Mouse (Mus musculus) liver, embryonic 14.5 days (tissue): ENCODE measurements around the gene Maml2. TPM values are rescaled to one million over a fixed set of nuclear protein-coding genes. Genes with fewer than 3 reads are reported as not detected.
"Not testable (repeated sequence)": the region's sequence is repeated elsewhere in the genome, so short reads cannot be mapped to it uniquely, and the experiment has no call there.

Experiments used
- ATAC-seq: fragments of 200-750 bp; cut with Nextera tagmentation; 2 replicates; pipeline ENCODE4 v1.8.0; 2017; ENCODE audit warnings: moderate number of reproducible peaks, mild to moderate bottlenecking, moderate library complexity; ENCODE audit not compliant: insufficient read depth
- DNase-seq, 3 experiments: peaks; one replicate each; pipeline ENCODE4 v3.0.0-alpha.2; 2012 to 2013; ENCODE audit warnings: low read depth in 3 of 3, low spot score in 3 of 3
- H3K27ac ChIP-seq: fragments of 300-500 bp; sonication (generic); 2 replicates; pipeline ENCODE4 v1.5.1; 2014; ENCODE audit warnings: moderate library complexity, mild to moderate bottlenecking, control low read depth, inconsistent platforms
- H3K27me3 ChIP-seq: fragments of 300-500 bp; sonication (generic); 2 replicates; pipeline ENCODE4 v1.6.1; 2014; ENCODE audit warnings: mild to moderate bottlenecking, low read length, moderate library complexity; ENCODE audit not compliant: control insufficient read depth, insufficient read depth
- H3K36me3 ChIP-seq: fragments of 300-500 bp; sonication (generic); replicated peaks from 2 replicates; pipeline ENCODE4 v1.6.1; 2014; ENCODE audit warnings: low read depth; ENCODE audit not compliant: control insufficient read depth, insufficient read depth
- H3K4me1 ChIP-seq, 2 experiments: fragments of 200-500 bp in 1 of 2; fragments of 300-500 bp in 1 of 2; sonication (generic) in 1 of 2; replicated peaks; 2 replicates each; pipeline ENCODE4 v1.6.1; 2012 to 2014; ENCODE audit warnings: antibody characterized with exemption in 1 of 2, inconsistent platforms in 1 of 2, low read length in 1 of 2; ENCODE audit not compliant: control insufficient read depth in 2 of 2, insufficient read depth in 2 of 2
- H3K4me2 ChIP-seq: fragments of 300-500 bp; sonication (generic); 2 replicates; pipeline ENCODE4 v1.6.1; 2014; ENCODE audit warnings: low read depth, mild to moderate bottlenecking, control low read depth, moderate library complexity
- H3K4me3 ChIP-seq, 2 experiments: fragments of 200-500 bp in 1 of 2; fragments of 300-500 bp in 1 of 2; sonication (generic) in 1 of 2; 2 replicates each; pipeline ENCODE4 v1.5.1; 2012 to 2014; ENCODE audit warnings: low read depth in 2 of 2, low read length in 2 of 2, mild to moderate bottlenecking in 2 of 2, control low read depth in 1 of 2, inconsistent platforms in 1 of 2, moderate library complexity in 1 of 2; ENCODE audit not compliant: insufficient read depth in 1 of 2
- H3K9ac ChIP-seq: fragments of 300-500 bp; sonication (generic); replicated peaks from 2 replicates; pipeline ENCODE4 v1.6.1; 2014; ENCODE audit warnings: mild to moderate bottlenecking, control low read depth, moderate library complexity
- H3K9me3 ChIP-seq: fragments of 300-500 bp; sonication (generic); 2 replicates; pipeline ENCODE4 v1.6.1; 2016; ENCODE audit warnings: low read length, mixed read lengths; ENCODE audit not compliant: control insufficient read depth
- CTCF ChIP-seq: IDR thresholded peaks from 2 replicates; pipeline ENCODE4 v1.5.1; 2016; ENCODE audit warnings: antibody characterized with exemption, low read depth, control low read depth
- EP300 ChIP-seq: IDR thresholded peaks from 2 replicates; pipeline ENCODE4 v1.6.1; 2016; ENCODE audit warnings: antibody characterized with exemption, low read depth
- WGBS: fragments of 180-500 bp; shearing (Covaris S2); extraction: QIAGEN DNeasy Blood & Tissue Kit; methylation state at CpG from one replicate; pipeline ENCODE4 v1.1.7; 2014; ENCODE audit not compliant: insufficient replicate concordance; 5-methylcytosine and 5-hydroxymethylcytosine counted together
- polyA plus RNA-seq, 2 experiments: library from polyadenylated mRNA; depleted of rRNA in 1 of 2; stranded (reverse) in 1 of 2; unstranded in 1 of 2; fragments of >200 nt; fragmentation: Nextera tagmentation in 1 of 2; extraction: Ambion mirVana in 1 of 2; gene quantifications; 2 replicates each; pipeline versions ENCODE4 v1.2.1 to v1.2.3; 2012 to 2014

Gene Maml2
- polyA plus RNA-seq, 2 experiments, result 0.65 to 0.66 TPM

- Histone ChIP-seq H3K4me3 (no peak overlapping the region), H3K9ac (no peak overlapping the region), H3K4me1 (no peaks in the 10 kb centered on the region), H3K36me3 (no peaks in the 10 kb centered on the region), H3K27ac (no peak overlapping the region), H3K4me2 (no peak overlapping the region), H3K9me3 (no peaks in the 10 kb centered on the region), H3K27me3 (no peaks in the 10 kb centered on the region)
- no peak for DNase-seq
- no peak for TF ChIP-seq EP300
- no peak for TF ChIP-seq CTCF
- 32% methylated on average over 3 of the region's 3 CpGs for WGBS
- no peak for ATAC-seq
These were observed 409.4 kb downstream of the Maml2 start for GRCm38 (mm10) chr9:13707066-13707555.

GRCm38 (mm10) chr9:13709436-13709835 lies 411.7 kb downstream of the Maml2 start:
- WGBS, result 65% methylated on average over 5 of the region's 5 CpGs
- Histone ChIP-seq H3K9ac (no peak overlapping the region), H3K27me3 (no peaks in the 10 kb centered on the region), H3K9me3 (no peaks in the 10 kb centered on the region), H3K4me1 (no peaks in the 10 kb centered on the region), H3K4me2 (no peak overlapping the region), H3K36me3 (no peaks in the 10 kb centered on the region), H3K4me3 (no peak overlapping the region), H3K27ac (no peak overlapping the region)
- DNase-seq (no peak), ATAC-seq (no peak)
- TF ChIP-seq CTCF (no peak), EP300 (no peak)

- not testable (repeated sequence) for H3K9ac ChIP-seq, DNase-seq, H3K4me1 ChIP-seq, H3K27ac ChIP-seq, H3K36me3 ChIP-seq, H3K4me3 ChIP-seq, H3K27me3 ChIP-seq, H3K9me3 ChIP-seq, H3K4me2 ChIP-seq, ATAC-seq
- WGBS, result 74% methylated on average over 2 of the region's 2 CpGs
These were observed 418.1 kb downstream of the Maml2 start for GRCm38 (mm10) chr9:13715891-13716290.

DNA sequence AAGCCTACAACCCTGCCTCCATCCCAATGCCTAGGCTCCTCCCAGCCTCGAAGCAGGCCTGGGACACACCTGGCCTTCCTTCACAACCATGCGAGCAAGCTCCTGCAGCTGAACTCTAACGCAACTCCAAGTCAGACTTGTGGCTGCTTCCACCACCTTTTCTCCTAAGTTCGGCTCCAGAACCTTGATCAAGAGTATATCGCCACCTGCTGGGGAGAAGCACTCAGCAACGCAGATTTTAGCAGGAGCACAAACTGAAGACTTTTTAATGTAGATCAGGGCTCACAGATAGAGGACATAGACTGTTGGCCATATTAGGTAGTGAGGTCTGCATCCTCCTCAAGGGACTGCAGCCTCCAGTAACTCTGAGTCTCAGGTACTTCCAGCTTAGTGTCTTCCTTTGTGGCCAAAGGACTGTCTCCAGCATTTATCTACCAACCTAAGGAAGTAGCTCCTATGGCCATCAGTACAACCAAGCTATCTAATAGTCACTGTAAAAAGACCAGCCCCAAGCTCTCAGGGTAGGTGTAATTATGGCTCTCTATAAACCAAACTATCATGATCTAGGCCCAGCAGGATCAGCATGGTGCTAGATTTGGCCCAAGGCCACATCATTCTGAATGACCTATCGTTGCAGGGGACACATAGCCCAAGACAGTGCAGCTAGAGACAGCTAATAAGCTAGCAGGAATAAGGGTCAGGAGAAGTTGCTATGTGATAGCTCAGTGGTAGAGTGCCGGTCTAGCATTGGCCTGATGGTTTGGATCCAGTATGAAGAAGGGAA lies 418.8 kb downstream of the Maml2 start:
- H3K27ac ChIP-seq, result no peak overlapping the region
- H3K9me3 ChIP-seq, result no peaks in the 10 kb centered on the region
- no peaks in the 10 kb centered on the region for H3K27me3 ChIP-seq
- DNase-seq (peak; percentile 32 to 34 (median 33)), ATAC-seq (no peak)
- H3K4me2 ChIP-seq, result no peak overlapping the region
- no peak overlapping the region for H3K4me3 ChIP-seq
- 17% methylated on average over 8 of the region's 8 CpGs for WGBS
- no peak overlapping the region for H3K9ac ChIP-seq
- H3K4me1 ChIP-seq, result no peaks in the 10 kb centered on the region
- TF ChIP-seq EP300 (no peak), CTCF (peak; percentile 81)
- H3K36me3 ChIP-seq, result no peaks in the 10 kb centered on the region

DNA sequence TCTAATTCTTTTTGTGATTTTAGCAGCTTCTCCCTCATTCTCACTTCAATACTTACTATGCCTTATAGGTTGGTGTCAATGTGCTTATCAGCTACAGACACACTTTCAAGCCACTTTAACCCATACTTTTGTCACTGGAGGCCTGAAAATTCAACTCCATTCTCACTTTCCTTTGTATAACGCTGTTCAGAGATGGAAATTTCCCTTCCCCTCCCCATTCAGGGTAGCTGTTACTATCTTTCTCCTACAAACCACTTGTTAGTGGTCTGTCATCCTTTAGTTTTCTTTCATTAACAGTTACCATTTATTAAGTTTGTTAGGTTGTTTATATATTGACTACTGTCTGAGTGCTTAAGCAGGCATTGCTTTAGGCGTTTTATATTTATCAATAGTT lies 450.6 kb downstream of the Maml2 start, which contains the start of gene Mtmr2:
Mtmr2 (plus strand) TSS at position 7 of the 394 bp plus-strand sequence.
- ATAC-seq, result no peak
- no peaks in the 10 kb centered on the region for H3K36me3 ChIP-seq
- H3K27me3 ChIP-seq, result no peaks in the 10 kb centered on the region
- H3K27ac ChIP-seq, result peak within 1 kb of the TSS; percentile 82
- peak in 2 of 3 experiments; percentile 14 to 23 for DNase-seq
- H3K4me1 ChIP-seq, result peaks cover 6 to 7% of the 10 kb centered on the region in 2 experiments
- peak within 1 kb of the TSS; percentile 81 to 97 for H3K4me3 ChIP-seq
- H3K4me2 ChIP-seq, result peak within 1 kb of the TSS; percentile 79
- H3K9ac ChIP-seq, result peak within 1 kb of the TSS; percentile 96
- TF ChIP-seq EP300, result peak; percentile 34; the same call in 1 of the 2 replicates
- TF ChIP-seq CTCF, result no peak
- WGBS, result 11% methylated on average over 2 of the region's 2 CpGs
- no peaks in the 10 kb centered on the region for H3K9me3 ChIP-seq
